Mouse (Mus musculus): ENCODE data around the gene Mmaa.

Mmaa gene

GRCm38 (mm10) chr8:79294610-79295275, at the start of gene Mmaa:
Mmaa (minus strand) TSS chr8:79294937.
- DNase-seq: peak; percentile 98

GRCm38 (mm10) chr8:79341236-79341635, 46.5 kb upstream of the Mmaa start:
- no peak for DNase-seq

GRCm38 (mm10) chr8:79339555-79339954, 44.8 kb upstream of the Mmaa start:
- peak; percentile 14 for DNase-seq

GRCm38 (mm10) chr8:79338619-79339018, 43.9 kb upstream of the Mmaa start:
- no peak for DNase-seq

GRCm38 (mm10) chr8:79332109-79332900, 37.6 kb upstream of the Mmaa start:
- DNase-seq: no peak

- no peak for DNase-seq
Observed at GRCm38 (mm10) chr8:79331571-79331970, 36.8 kb upstream of the Mmaa start.

GRCm38 (mm10) chr8:79331017-79331416, 36.3 kb upstream of the Mmaa start:
- DNase-seq: no peak

- no peak for DNase-seq
Observed at GRCm38 (mm10) chr8:79329735-79330134, 35.0 kb upstream of the Mmaa start.

GRCm38 (mm10) chr8:79329182-79329581, 34.4 kb upstream of the Mmaa start:
- no peak for DNase-seq

- no peak for DNase-seq
Observed at GRCm38 (mm10) chr8:79325510-79325909, 30.8 kb upstream of the Mmaa start.

GRCm38 (mm10) chr8:79324928-79325327, 30.2 kb upstream of the Mmaa start:
- DNase-seq: no peak

GRCm38 (mm10) chr8:79324036-79324435, 29.3 kb upstream of the Mmaa start:
- DNase-seq: no peak

GRCm38 (mm10) chr8:79323121-79323520, 28.4 kb upstream of the Mmaa start:
- DNase-seq: no peak

GRCm38 (mm10) chr8:79310801-79311200, 16.1 kb upstream of the Mmaa start:
- DNase-seq: no peak

- DNase-seq: no peak
Observed at GRCm38 (mm10) chr8:79305941-79306340, 11.2 kb upstream of the Mmaa start.

GRCm38 (mm10) chr8:79301548-79301947, 6.8 kb upstream of the Mmaa start:
- no peak for DNase-seq

- no peak for DNase-seq
Observed at GRCm38 (mm10) chr8:79299704-79300103, 5.0 kb upstream of the Mmaa start.

GRCm38 (mm10) chr8:79297763-79298162, 3.0 kb upstream of the Mmaa start:
- DNase-seq: peak; percentile 77

- peak; percentile 17 for DNase-seq
Observed at GRCm38 (mm10) chr8:79295276-79296105, 754 bp upstream of the Mmaa start.

GRCm38 (mm10) chr8:79293841-79294240, 896 bp downstream of the Mmaa start:
- DNase-seq: no peak

GRCm38 (mm10) chr8:79292712-79293264, 1.9 kb downstream of the Mmaa start:
- no peak for DNase-seq

- DNase-seq: peak; percentile 39
Observed at GRCm38 (mm10) chr8:79289592-79289991, 5.1 kb downstream of the Mmaa start.

GRCm38 (mm10) chr8:79288681-79289080, 6.1 kb downstream of the Mmaa start:
- DNase-seq: no peak

Measured in retina, postnatal 1 day (tissue).